Mouse (Mus musculus): ENCODE results near the gene Sez6. TPM values are rescaled to one million over a fixed set of nuclear protein-coding genes. Genes with fewer than 3 reads are reported as not detected.

Gene Sez6
- polyA plus RNA-seq, 1 experiment from 2014 or later: 0.15 TPM

DNA sequence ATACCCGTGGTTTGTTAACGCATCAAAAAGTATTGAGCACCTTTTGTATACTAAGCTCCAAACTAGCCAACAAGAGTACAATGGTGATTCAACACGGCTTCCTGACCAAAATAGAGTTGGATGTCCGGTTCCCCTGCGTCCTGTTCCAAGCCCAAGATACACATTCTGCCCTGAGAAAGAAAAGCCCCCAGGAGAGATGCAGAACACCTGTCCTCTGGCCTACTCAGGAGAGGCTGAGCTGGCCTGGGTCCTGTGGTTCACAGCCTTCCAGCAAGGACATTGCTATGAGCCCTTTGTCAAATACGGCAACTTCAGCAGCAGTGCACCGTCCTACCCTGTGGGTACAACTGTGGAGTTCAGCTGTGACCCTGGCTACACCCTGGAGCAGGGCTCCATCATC lies 42.9 kb downstream of the Sez6 start:
- H3K4me2 ChIP-seq (ENCODE audit: low read length): no peak overlapping the region
- 84% methylated on average over 7 of the region's 7 CpGs for WGBS
- no peak overlapping the region for H3K4me3 ChIP-seq (ENCODE audit: control insufficient read depth in 1 of 2, insufficient read depth in 1 of 2, low read depth in 1 of 2, low read length in 2 of 2)
- H3K9ac ChIP-seq (ENCODE audit: low read length): no peak overlapping the region
- H3K27ac ChIP-seq (replicated peaks in 1 of 2; ENCODE audit: control insufficient read depth in 1 of 2, insufficient read depth in 1 of 2, low read depth in 2 of 2, low read length in 2 of 2): no peak overlapping the region
- H3K4me1 ChIP-seq (ENCODE audit: control insufficient read depth in 2 of 2, insufficient read depth in 2 of 2, low read length in 2 of 2): no peaks in the 10 kb centered on the region
- no peaks in the 10 kb centered on the region for H3K36me3 ChIP-seq (ENCODE audit: control insufficient read depth, insufficient read depth, low read length)
- peaks cover 49% of the 10 kb centered on the region for H3K27me3 ChIP-seq (ENCODE audit: control insufficient read depth, insufficient read depth, low read length)
- no peak for ATAC-seq (ENCODE audit: insufficient number of reproducible peaks, insufficient read depth, low FRiP score, low read depth)
- H3K9me3 ChIP-seq (ENCODE audit: control insufficient read depth, low read length): no peaks in the 10 kb centered on the region

DNA sequence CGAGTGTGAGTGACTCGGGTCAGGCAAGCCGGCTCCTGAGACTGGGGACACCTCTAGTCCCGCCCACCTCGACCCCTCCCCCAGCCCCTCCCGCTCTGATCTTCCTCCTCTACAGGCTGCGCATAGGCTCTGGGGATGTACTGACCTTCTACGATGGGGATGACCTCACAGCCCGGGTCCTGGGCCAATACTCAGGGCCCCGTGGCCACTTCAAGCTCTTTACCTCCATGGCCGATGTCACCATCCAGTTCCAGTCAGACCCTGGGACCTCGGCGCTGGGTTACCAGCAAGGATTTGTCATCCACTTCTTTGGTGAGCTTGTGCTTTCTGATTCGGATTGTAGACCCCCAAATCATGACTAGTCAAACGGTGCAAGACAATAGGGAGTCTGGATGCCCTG lies 43.7 kb downstream of the Sez6 start:
- 34% methylated on average over 15 of the region's 15 CpGs for WGBS
- Histone ChIP-seq H3K4me3 (ENCODE audit: control insufficient read depth in 1 of 2, insufficient read depth in 1 of 2, low read depth in 1 of 2, low read length in 2 of 2) (no peak overlapping the region), H3K36me3 (ENCODE audit: control insufficient read depth, insufficient read depth, low read length) (no peaks in the 10 kb centered on the region), H3K9ac (ENCODE audit: low read length) (no peak overlapping the region), H3K27me3 (ENCODE audit: control insufficient read depth, insufficient read depth, low read length) (peaks cover 49% of the 10 kb centered on the region), H3K27ac (replicated peaks in 1 of 2; ENCODE audit: control insufficient read depth in 1 of 2, insufficient read depth in 1 of 2, low read depth in 2 of 2, low read length in 2 of 2) (no peak overlapping the region), H3K4me2 (ENCODE audit: low read length) (no peak overlapping the region), H3K9me3 (ENCODE audit: control insufficient read depth, low read length) (no peaks in the 10 kb centered on the region), H3K4me1 (ENCODE audit: control insufficient read depth in 2 of 2, insufficient read depth in 2 of 2, low read length in 2 of 2) (no peaks in the 10 kb centered on the region)
- no peak for ATAC-seq (ENCODE audit: insufficient number of reproducible peaks, insufficient read depth, low FRiP score, low read depth)

DNA sequence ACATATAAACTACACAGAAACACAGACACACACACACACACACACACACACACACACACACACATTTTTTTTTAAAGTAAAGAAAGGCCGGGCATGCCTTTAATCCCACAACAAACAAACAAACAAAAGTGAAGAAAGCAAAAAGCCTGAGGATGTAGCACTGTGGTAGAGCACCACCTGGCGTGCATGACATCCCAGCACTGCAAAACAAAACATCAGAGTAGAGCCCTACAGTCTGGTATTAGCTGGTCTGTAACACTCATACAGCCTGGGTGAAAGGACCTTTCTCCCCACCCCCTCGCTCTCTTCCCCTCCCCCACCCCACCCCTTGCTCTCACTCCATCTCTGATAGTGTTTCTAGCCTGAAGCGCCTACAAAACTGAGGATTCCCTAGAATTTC lies 45.3 kb downstream of the Sez6 start:
- Histone ChIP-seq H3K9me3 (ENCODE audit: control insufficient read depth, low read length) (no peaks in the 10 kb centered on the region), H3K27me3 (ENCODE audit: control insufficient read depth, insufficient read depth, low read length) (peaks cover 49% of the 10 kb centered on the region), H3K36me3 (ENCODE audit: control insufficient read depth, insufficient read depth, low read length) (no peaks in the 10 kb centered on the region), H3K4me1 (ENCODE audit: control insufficient read depth in 2 of 2, insufficient read depth in 2 of 2, low read length in 2 of 2) (no peaks in the 10 kb centered on the region), H3K4me3 (ENCODE audit: control insufficient read depth in 1 of 2, insufficient read depth in 1 of 2, low read depth in 1 of 2, low read length in 2 of 2) (no peak overlapping the region), H3K9ac (ENCODE audit: low read length) (no peak overlapping the region), H3K4me2 (ENCODE audit: low read length) (no peak overlapping the region), H3K27ac (replicated peaks in 1 of 2; ENCODE audit: control insufficient read depth in 1 of 2, insufficient read depth in 1 of 2, low read depth in 2 of 2, low read length in 2 of 2) (no peak overlapping the region)
- 23% methylated on average over 4 of the region's 4 CpGs for WGBS
- ATAC-seq (ENCODE audit: insufficient number of reproducible peaks, insufficient read depth, low FRiP score, low read depth): no peak

DNA sequence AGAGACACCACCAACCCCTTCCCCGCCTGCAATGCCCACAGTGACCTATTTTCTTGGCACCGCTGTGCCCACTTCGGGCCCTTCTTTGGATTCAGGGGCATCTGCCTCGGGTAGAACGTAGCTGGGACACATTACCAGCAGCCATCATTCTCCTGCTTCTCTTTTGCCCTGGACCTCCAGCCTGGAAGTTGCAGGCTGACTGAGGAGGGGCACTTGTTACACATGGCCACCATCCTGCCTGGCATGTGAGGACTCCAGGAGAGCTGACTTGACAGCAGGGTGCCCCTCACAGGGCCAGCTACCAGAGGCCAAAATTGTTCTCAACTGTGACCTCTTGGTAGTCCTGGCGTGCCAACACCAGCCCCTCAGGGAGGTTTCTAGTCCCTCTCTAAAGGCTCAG lies 47.6 kb downstream of the Sez6 start:
- Histone ChIP-seq H3K4me3 (ENCODE audit: control insufficient read depth in 1 of 2, insufficient read depth in 1 of 2, low read depth in 1 of 2, low read length in 2 of 2) (no peak overlapping the region), H3K36me3 (ENCODE audit: control insufficient read depth, insufficient read depth, low read length) (no peaks in the 10 kb centered on the region), H3K27me3 (ENCODE audit: control insufficient read depth, insufficient read depth, low read length) (peaks cover 43% of the 10 kb centered on the region), H3K9ac (ENCODE audit: low read length) (no peak overlapping the region), H3K27ac (replicated peaks in 1 of 2; ENCODE audit: control insufficient read depth in 1 of 2, insufficient read depth in 1 of 2, low read depth in 2 of 2, low read length in 2 of 2) (no peak overlapping the region), H3K4me1 (ENCODE audit: control insufficient read depth in 2 of 2, insufficient read depth in 2 of 2, low read length in 2 of 2) (peaks cover 0 to 5% of the 10 kb centered on the region in 2 experiments; a peak in 2 of 4 replicates), H3K4me2 (ENCODE audit: low read length) (no peak overlapping the region), H3K9me3 (ENCODE audit: control insufficient read depth, low read length) (no peaks in the 10 kb centered on the region)
- WGBS: 75% methylated on average over 6 of the region's 6 CpGs
- ATAC-seq (ENCODE audit: insufficient number of reproducible peaks, insufficient read depth, low FRiP score, low read depth): no peak

DNA sequence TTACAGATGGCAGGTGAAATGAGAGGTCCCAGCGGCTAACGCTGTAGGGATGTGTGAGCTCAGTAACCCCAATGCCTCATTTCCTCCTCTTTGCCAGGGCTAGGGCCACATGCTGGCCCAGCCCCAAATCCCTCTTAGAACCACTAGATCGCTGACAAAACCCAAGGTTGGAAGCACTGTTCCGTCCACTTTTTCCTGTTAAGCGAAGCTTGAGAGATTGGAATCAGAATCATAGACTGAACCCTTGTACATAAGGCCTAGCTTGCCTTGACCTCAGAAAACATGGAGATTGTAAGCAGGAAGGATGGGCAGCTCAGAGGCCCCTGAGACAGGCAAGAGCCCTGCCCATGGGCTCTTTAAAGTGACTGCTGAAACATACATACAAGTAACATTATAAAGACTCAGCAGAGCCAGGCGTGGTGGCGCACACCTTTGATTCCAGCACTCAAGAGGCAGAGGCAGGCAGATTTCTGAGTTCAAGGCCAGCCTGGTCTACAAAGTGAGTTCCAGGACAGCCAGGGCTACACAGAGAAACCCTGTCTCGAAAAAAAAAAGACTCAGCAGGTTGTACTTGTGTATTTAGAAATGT lies 48.7 kb downstream of the Sez6 start:
- ATAC-seq (ENCODE audit: insufficient number of reproducible peaks, insufficient read depth, low FRiP score, low read depth): no peak
- WGBS: 74% methylated on average over 8 of the region's 8 CpGs

DNA sequence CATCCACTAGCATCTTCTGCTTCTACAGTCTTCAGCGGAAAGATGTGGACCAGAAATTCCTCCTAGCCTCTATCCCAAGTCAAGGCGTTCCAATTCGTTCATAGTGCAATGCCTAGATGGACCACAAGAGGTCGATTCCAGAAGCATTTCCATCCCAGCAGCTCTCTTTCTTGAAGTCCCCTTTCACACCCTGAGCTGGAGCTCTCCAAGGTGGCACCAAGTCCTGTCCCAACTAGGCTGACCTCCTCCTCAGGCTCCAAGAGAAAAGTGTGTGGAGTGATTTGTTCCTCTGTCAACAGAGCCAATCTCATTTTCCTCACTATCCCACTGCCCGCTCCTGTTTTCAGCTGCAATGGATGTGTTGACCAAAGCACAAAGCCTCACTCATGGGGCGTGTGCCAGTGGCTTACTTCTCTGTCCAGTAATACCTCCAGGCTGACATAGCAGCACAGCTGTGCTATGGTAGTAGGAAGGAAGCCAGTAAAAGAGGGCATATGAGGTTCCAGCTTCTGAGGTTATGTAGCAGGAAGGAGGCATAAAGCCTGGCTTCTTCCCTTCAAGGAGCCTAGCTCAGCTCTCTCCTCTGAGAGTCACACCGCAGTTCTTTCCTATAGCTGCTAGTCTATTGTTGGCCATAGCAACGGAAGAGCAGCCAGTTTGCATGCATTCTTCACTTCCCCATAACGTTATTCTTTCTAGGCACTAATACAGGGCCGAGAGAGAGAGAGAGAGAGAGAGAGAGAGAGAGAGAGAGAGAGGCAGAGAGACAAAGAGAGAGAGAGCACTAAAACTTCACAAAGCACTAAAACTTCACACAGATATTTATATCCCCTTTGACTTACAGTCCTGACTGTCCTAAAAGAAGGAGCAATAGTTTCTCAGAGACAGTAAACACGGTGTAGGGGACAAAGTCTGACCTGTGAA lies 49.9 kb downstream of the Sez6 start:
- Histone ChIP-seq H3K4me3 (ENCODE audit: control insufficient read depth in 1 of 2, insufficient read depth in 1 of 2, low read depth in 1 of 2, low read length in 2 of 2) (no peak overlapping the region), H3K36me3 (ENCODE audit: control insufficient read depth, insufficient read depth, low read length) (peaks cover under 1% of the 10 kb centered on the region; the same call in 1 of the 2 replicates), H3K9me3 (ENCODE audit: control insufficient read depth, low read length) (no peaks in the 10 kb centered on the region), H3K9ac (ENCODE audit: low read length) (no peak overlapping the region), H3K27ac (replicated peaks in 1 of 2; ENCODE audit: control insufficient read depth in 1 of 2, insufficient read depth in 1 of 2, low read depth in 2 of 2, low read length in 2 of 2) (no peak overlapping the region), H3K4me1 (ENCODE audit: control insufficient read depth in 2 of 2, insufficient read depth in 2 of 2, low read length in 2 of 2) (peaks cover 3 to 10% of the 10 kb centered on the region in 2 experiments), H3K27me3 (ENCODE audit: control insufficient read depth, insufficient read depth, low read length) (peaks cover 20% of the 10 kb centered on the region), H3K4me2 (ENCODE audit: low read length) (no peak overlapping the region; the same call in 1 of the 2 replicates)
- 36% methylated on average over 11 of the region's 11 CpGs for WGBS
- ATAC-seq (ENCODE audit: insufficient number of reproducible peaks, insufficient read depth, low FRiP score, low read depth): no peak

More for the DNA sequence above, 48.7 kb downstream of the Sez6 start:
- Histone ChIP-seq H3K27me3 (ENCODE audit: control insufficient read depth, insufficient read depth, low read length) (peaks cover 32% of the 10 kb centered on the region), H3K9me3 (ENCODE audit: control insufficient read depth, low read length) (no peaks in the 10 kb centered on the region), H3K4me1 (ENCODE audit: control insufficient read depth in 2 of 2, insufficient read depth in 2 of 2, low read length in 2 of 2) (peaks cover 0 to 5% of the 10 kb centered on the region in 2 experiments; a peak in 2 of 4 replicates), H3K27ac (replicated peaks in 1 of 2; ENCODE audit: control insufficient read depth in 1 of 2, insufficient read depth in 1 of 2, low read depth in 2 of 2, low read length in 2 of 2) (no peak overlapping the region), H3K4me3 (ENCODE audit: control insufficient read depth in 1 of 2, insufficient read depth in 1 of 2, low read depth in 1 of 2, low read length in 2 of 2) (no peak overlapping the region), H3K9ac (ENCODE audit: low read length) (no peak overlapping the region), H3K36me3 (ENCODE audit: control insufficient read depth, insufficient read depth, low read length) (no peaks in the 10 kb centered on the region), H3K4me2 (ENCODE audit: low read length) (no peak overlapping the region)

DNA sequence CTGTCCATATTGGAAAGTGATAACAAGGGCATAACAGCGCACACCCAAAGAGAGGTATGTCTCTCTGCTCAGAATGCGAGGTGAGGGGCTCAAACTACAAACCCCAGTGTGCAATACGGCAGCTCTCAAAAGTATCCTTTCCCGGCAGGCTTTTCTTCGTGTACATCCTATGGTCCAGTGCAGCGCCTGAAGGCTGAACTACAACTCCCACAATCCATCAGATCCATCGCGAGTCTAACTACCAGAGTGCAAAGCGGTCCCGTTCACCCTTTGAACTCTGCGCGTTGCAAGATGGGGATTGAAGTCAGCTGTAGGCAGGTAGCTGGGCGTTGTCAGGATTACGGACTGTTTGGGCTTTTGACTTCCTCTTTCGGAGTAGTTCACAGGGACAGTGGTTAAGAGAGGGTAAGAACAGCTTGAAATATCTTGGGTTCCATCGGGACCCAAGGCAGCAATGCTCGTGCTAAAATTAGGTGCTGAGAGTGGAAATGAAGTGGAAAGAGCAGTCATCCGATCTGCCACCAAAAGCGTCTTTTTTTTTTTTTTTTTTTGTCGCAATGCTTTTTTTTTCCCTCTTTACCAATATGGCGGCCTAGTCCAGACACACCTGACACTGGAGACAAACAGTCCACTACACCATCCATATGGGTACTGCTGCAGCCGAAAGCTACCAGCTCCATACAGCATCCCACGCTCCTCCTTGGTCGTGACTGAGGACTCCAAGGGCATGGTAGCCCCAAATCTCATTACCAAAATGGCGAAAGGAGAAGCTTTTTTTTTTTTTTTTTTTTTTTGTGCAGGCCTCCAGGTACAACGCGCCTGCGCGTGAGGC lies 51.2 kb downstream of the Sez6 start:
- H3K27me3 ChIP-seq (ENCODE audit: control insufficient read depth, insufficient read depth, low read length): peaks cover 13% of the 10 kb centered on the region
- WGBS: under 1% methylated on average over 29 of the region's 29 CpGs
- H3K27ac ChIP-seq (replicated peaks in 1 of 2; ENCODE audit: control insufficient read depth in 1 of 2, insufficient read depth in 1 of 2, low read depth in 2 of 2, low read length in 2 of 2): peak overlapping the region; percentile 95 to 98

More for the DNA sequence above, 51.2 kb downstream of the Sez6 start:
- Histone ChIP-seq H3K4me1 (ENCODE audit: control insufficient read depth in 2 of 2, insufficient read depth in 2 of 2, low read length in 2 of 2) (peaks cover 4 to 18% of the 10 kb centered on the region in 2 experiments), H3K4me3 (ENCODE audit: control insufficient read depth in 1 of 2, insufficient read depth in 1 of 2, low read depth in 1 of 2, low read length in 2 of 2) (peak overlapping the region; percentile 51 to 92), H3K9ac (ENCODE audit: low read length) (peak overlapping the region; percentile 62), H3K9me3 (ENCODE audit: control insufficient read depth, low read length) (no peaks in the 10 kb centered on the region), H3K36me3 (ENCODE audit: control insufficient read depth, insufficient read depth, low read length) (peaks cover 14% of the 10 kb centered on the region), H3K4me2 (ENCODE audit: low read length) (peak overlapping the region; percentile 68)
- peak; percentile 79 for ATAC-seq (ENCODE audit: insufficient number of reproducible peaks, insufficient read depth, low FRiP score, low read depth)

All from heart, embryonic 14.5 days (tissue).